Mouse (Mus musculus) retina, postnatal 1 day (tissue): ENCODE data around the gene Chn2.

Experiments
- DNase-seq: peaks from one replicate; pipeline ENCODE4 v3.0.0-alpha.2; 2012

The Chn2 gene

GRCm38 (mm10) chr6:54043536-54043935 is 4.2 kb downstream of the Chn2 start:
- DNase-seq = no peak

- no peak for DNase-seq
These were observed 6.7 kb downstream of the Chn2 start for GRCm38 (mm10) chr6:54045748-54046721.

- DNase-seq = no peak
These were observed 7.8 kb downstream of the Chn2 start for GRCm38 (mm10) chr6:54046884-54047747.

GRCm38 (mm10) chr6:54048768-54049167 is 9.4 kb downstream of the Chn2 start:
- DNase-seq = no peak

GRCm38 (mm10) chr6:54051173-54051572 is 11.8 kb downstream of the Chn2 start:
- no peak for DNase-seq

GRCm38 (mm10) chr6:54052124-54052523 is 12.8 kb downstream of the Chn2 start:
- no peak for DNase-seq

- DNase-seq = no peak
These were observed 13.3 kb downstream of the Chn2 start for GRCm38 (mm10) chr6:54052666-54053065.

- no peak for DNase-seq
These were observed 14.0 kb downstream of the Chn2 start for GRCm38 (mm10) chr6:54053316-54053715.

GRCm38 (mm10) chr6:54055387-54055786 is 16.0 kb downstream of the Chn2 start:
- DNase-seq = peak; percentile 44

- DNase-seq = peak; percentile 50
These were observed 17.5 kb downstream of the Chn2 start for GRCm38 (mm10) chr6:54056548-54057532.

- no peak for DNase-seq
These were observed 18.3 kb downstream of the Chn2 start for GRCm38 (mm10) chr6:54057661-54058060.

GRCm38 (mm10) chr6:54058837-54059236 is 19.5 kb downstream of the Chn2 start:
- no peak for DNase-seq

- DNase-seq = no peak
These were observed 20.9 kb downstream of the Chn2 start for GRCm38 (mm10) chr6:54060258-54060657.

- DNase-seq = peak; percentile 80
These were observed 22.0 kb downstream of the Chn2 start for GRCm38 (mm10) chr6:54061375-54061774.

- no peak for DNase-seq
These were observed 24.5 kb downstream of the Chn2 start for GRCm38 (mm10) chr6:54063878-54064277.

GRCm38 (mm10) chr6:54067380-54067779 is 28.0 kb downstream of the Chn2 start:
- no peak for DNase-seq

- no peak for DNase-seq
These were observed 29.5 kb downstream of the Chn2 start for GRCm38 (mm10) chr6:54068882-54069281.

GRCm38 (mm10) chr6:54070736-54071135 is 31.4 kb downstream of the Chn2 start:
- DNase-seq = no peak

GRCm38 (mm10) chr6:54071478-54071877 is 32.1 kb downstream of the Chn2 start:
- no peak for DNase-seq

- DNase-seq = no peak
These were observed 35.1 kb downstream of the Chn2 start for GRCm38 (mm10) chr6:54074454-54074853.

- DNase-seq = no peak
These were observed 36.1 kb downstream of the Chn2 start for GRCm38 (mm10) chr6:54075419-54075818.

GRCm38 (mm10) chr6:54076625-54077024 is 37.3 kb downstream of the Chn2 start:
- no peak for DNase-seq
